Mouse (Mus musculus): ENCODE measurements at regions not wholly inside any gene's neighbourhood (a gene's known extent, or its start where the extent isn't known, plus 50 kb on each side); places are given as distances from the start of the nearest gene placed in this dataset.

DNA sequence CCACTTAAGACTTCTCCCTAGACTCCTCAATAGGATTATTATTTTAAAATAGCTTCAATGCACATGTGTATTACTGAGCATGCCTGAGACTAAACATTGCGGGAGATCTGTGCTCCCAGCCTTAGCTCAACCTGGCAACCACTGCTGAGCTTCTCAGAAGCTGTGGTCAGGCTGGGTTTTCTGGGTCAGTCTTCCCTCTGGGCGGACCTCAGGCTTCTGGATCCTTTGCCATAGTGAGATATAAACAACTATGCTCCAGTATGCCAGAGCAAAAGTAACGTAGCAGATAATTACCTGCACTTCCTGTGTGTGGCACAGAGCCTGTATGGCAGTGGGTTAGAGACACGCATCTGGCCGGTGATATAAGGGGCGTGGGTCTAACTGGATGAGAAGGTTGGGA lies 59.1 kb upstream of the Cd28 start:
- Histone ChIP-seq H3K79me2 (ENCODE audit: control insufficient read depth, insufficient read depth, low read length, poor library complexity) (no peaks in the 10 kb centered on the region), H3K4me3 (ENCODE audit: control insufficient read depth in 1 of 2, insufficient read depth in 1 of 2, low read depth in 2 of 2, low read length in 2 of 2) (no peak overlapping the region), H3K27me3 (ENCODE audit: control insufficient read depth in 1 of 2, insufficient read depth in 2 of 2, low read length in 2 of 2) (no peaks in the 10 kb centered on the region), H3K9me3 (replicated peaks; ENCODE audit: insufficient read depth, low read length) (no peaks in the 10 kb centered on the region), H3K36me3 (ENCODE audit: control insufficient read depth in 1 of 2, insufficient read depth in 2 of 2, low read length in 2 of 2) (no peaks in the 10 kb centered on the region), H3K27ac (ENCODE audit: control insufficient read depth, low read depth, low read length) (no peak overlapping the region), H3K9ac (ENCODE audit: control insufficient read depth, low read depth, low read length, poor library complexity, severe bottlenecking) (no peak overlapping the region), H3K4me1 (ENCODE audit: control insufficient read depth in 1 of 2, insufficient read depth in 2 of 2, low read length in 2 of 2) (no peaks in the 10 kb centered on the region)
- no peak for DNase-seq (ENCODE audit: low read depth, low spot score)
- TF ChIP-seq RCOR1 (IDR thresholded peaks at IDR 0.05; ENCODE audit: low read depth, low read length), result no peak
- no peak for TF ChIP-seq POLR2AphosphoS5 (IDR thresholded peaks at IDR 0.05; ENCODE audit: borderline replicate concordance, low read depth, low read length)
- TF ChIP-seq UBTF (IDR thresholded peaks at IDR 0.05; ENCODE audit: borderline replicate concordance, insufficient read depth, low read depth, low read length), result no peak
- no peak for TF ChIP-seq MAFK (IDR thresholded peaks at IDR 0.05; ENCODE audit: borderline replicate concordance, low read depth, low read length)
- no peak for TF ChIP-seq USF1 (IDR thresholded peaks at IDR 0.05; ENCODE audit: low read depth, low read length)
- TF ChIP-seq MXI1 (IDR thresholded peaks at IDR 0.05; ENCODE audit: low read depth, low read length), result no peak
- no peak for TF ChIP-seq GABPA (IDR thresholded peaks at IDR 0.05; ENCODE audit: low read depth, low read length)
- no peak for TF ChIP-seq KAT2A (conservative IDR thresholded peaks at IDR 0.05; ENCODE audit: low read depth, low read length)
- no peak for TF ChIP-seq SIN3A (IDR thresholded peaks at IDR 0.05; ENCODE audit: low read length)
- TF ChIP-seq MAZ (IDR thresholded peaks at IDR 0.05; ENCODE audit: low read depth, low read length), result no peak

DNA sequence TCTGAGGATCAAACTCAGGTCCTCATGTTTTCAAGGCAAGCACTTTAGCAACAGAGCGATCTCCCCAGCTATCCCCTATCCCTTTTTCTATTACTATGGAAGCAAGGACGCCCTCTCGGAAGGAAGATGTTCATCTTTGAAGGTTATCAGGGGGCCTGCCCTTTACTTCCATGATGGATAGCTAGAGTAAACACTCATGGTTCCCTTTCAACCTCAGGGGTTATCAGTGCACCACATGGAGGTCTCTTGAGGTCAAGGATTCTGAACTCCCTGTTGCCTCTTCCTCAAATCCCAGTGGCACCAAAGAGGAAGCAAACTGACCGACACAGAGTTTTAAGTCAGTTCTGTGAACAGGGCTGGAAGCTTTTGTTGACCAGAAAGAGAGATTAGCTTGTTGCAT lies 59.6 kb upstream of the Cd28 start:
- Histone ChIP-seq H3K27ac (ENCODE audit: control insufficient read depth, low read depth, low read length) (no peak overlapping the region), H3K4me3 (ENCODE audit: control insufficient read depth in 1 of 2, insufficient read depth in 1 of 2, low read depth in 2 of 2, low read length in 2 of 2) (no peak overlapping the region), H3K36me3 (ENCODE audit: control insufficient read depth in 1 of 2, insufficient read depth in 2 of 2, low read length in 2 of 2) (no peaks in the 10 kb centered on the region), H3K27me3 (ENCODE audit: control insufficient read depth in 1 of 2, insufficient read depth in 2 of 2, low read length in 2 of 2) (no peaks in the 10 kb centered on the region), H3K9ac (ENCODE audit: control insufficient read depth, low read depth, low read length, poor library complexity, severe bottlenecking) (no peak overlapping the region), H3K9me3 (replicated peaks; ENCODE audit: insufficient read depth, low read length) (no peaks in the 10 kb centered on the region), H3K79me2 (ENCODE audit: control insufficient read depth, insufficient read depth, low read length, poor library complexity) (no peaks in the 10 kb centered on the region), H3K4me1 (ENCODE audit: control insufficient read depth in 1 of 2, insufficient read depth in 2 of 2, low read length in 2 of 2) (no peaks in the 10 kb centered on the region)
- no peak for DNase-seq (ENCODE audit: low read depth, low spot score)
- TF ChIP-seq MAFK (IDR thresholded peaks at IDR 0.05; ENCODE audit: borderline replicate concordance, low read depth, low read length) (no peak), ELF1 (IDR thresholded peaks at IDR 0.05; ENCODE audit: low read depth, low read length) (no peak), MYC (IDR thresholded peaks at IDR 0.05; ENCODE audit: low read depth, low read length) (no peak), SMC3 (IDR thresholded peaks at IDR 0.05; ENCODE audit: low read depth, low read length) (no peak), TAL1 (IDR thresholded peaks at IDR 0.05; ENCODE audit: low read length) (no peak), GABPA (IDR thresholded peaks at IDR 0.05; ENCODE audit: low read depth, low read length) (no peak), POLR2AphosphoS2 (IDR thresholded peaks at IDR 0.05; ENCODE audit: low read length) (no peak), TCF12 (IDR thresholded peaks at IDR 0.05; ENCODE audit: low read depth, low read length) (no peak), NRF1 (IDR thresholded peaks at IDR 0.05; ENCODE audit: insufficient read depth, low read depth, low read length, poor library complexity, severe bottlenecking) (no peak), RCOR1 (IDR thresholded peaks at IDR 0.05; ENCODE audit: low read depth, low read length) (no peak), ZKSCAN1 (IDR thresholded peaks at IDR 0.05; ENCODE audit: low read depth, low read length) (no peak)
